Mouse (Mus musculus) liver, embryonic 13.5 days (tissue): ENCODE data around the gene Emp2. TPM values are rescaled to one million over a fixed set of nuclear protein-coding genes. Genes with fewer than 3 reads are reported as not detected.

Experiments
- ATAC-seq: fragments of 200-750 bp; cut with Nextera tagmentation; 2 replicates; pipeline ENCODE4 v1.8.0; 2017; ENCODE audit warnings: low read depth, mild to moderate bottlenecking, moderate number of reproducible peaks, moderate library complexity
- DNase-seq: peaks from one replicate; pipeline ENCODE4 v3.0.0; 2022
- H3K27ac ChIP-seq: fragments of 300-500 bp; sonication (generic); 2 replicates; pipeline ENCODE4 v1.5.1; 2015; ENCODE audit warnings: moderate library complexity, mild to moderate bottlenecking, inconsistent platforms
- H3K27me3 ChIP-seq: fragments of 300-500 bp; sonication (generic); 2 replicates; pipeline ENCODE4 v1.6.1; 2015; ENCODE audit warnings: mild to moderate bottlenecking, inconsistent platforms
- H3K36me3 ChIP-seq: fragments of 300-500 bp; sonication (generic); 2 replicates; pipeline ENCODE4 v1.6.1; 2015; ENCODE audit warnings: mild to moderate bottlenecking, inconsistent platforms
- H3K4me1 ChIP-seq: fragments of 300-500 bp; sonication (generic); replicated peaks from 2 replicates; pipeline ENCODE4 v1.6.1; 2015; ENCODE audit warnings: inconsistent platforms
- H3K4me2 ChIP-seq: fragments of 300-500 bp; sonication (generic); 2 replicates; pipeline ENCODE4 v1.6.1; 2015; ENCODE audit warnings: inconsistent platforms, mild to moderate bottlenecking, moderate library complexity
- H3K4me3 ChIP-seq: fragments of 300-500 bp; sonication (generic); replicated peaks from 2 replicates; pipeline ENCODE4 v1.5.1; 2015; ENCODE audit warnings: mild to moderate bottlenecking, inconsistent platforms
- H3K9ac ChIP-seq: fragments of 300-500 bp; sonication (generic); 2 replicates; pipeline ENCODE4 v1.6.1; 2015; ENCODE audit warnings: mild to moderate bottlenecking, inconsistent platforms
- H3K9me3 ChIP-seq: fragments of 300-500 bp; sonication (generic); replicated peaks from 2 replicates; pipeline ENCODE4 v1.6.1; 2016; ENCODE audit warnings: inconsistent platforms
- WGBS: fragments of 180-500 bp; shearing (Covaris S2); methylation state at CpG from one replicate; pipeline ENCODE4 v1.1.7; 2015; ENCODE audit not compliant: insufficient replicate concordance; 5-methylcytosine and 5-hydroxymethylcytosine counted together
- polyA plus RNA-seq: library from polyadenylated mRNA; unstranded; fragments of >200 nt; fragmentation: Nextera tagmentation; extraction: Ambion mirVana; gene quantifications from 2 replicates; pipeline ENCODE4 v1.2.1, GENCODE M21; 2015

Emp2 gene
- polyA plus RNA-seq, 1 experiment from 2014 or later, result 4.4 TPM

DNA sequence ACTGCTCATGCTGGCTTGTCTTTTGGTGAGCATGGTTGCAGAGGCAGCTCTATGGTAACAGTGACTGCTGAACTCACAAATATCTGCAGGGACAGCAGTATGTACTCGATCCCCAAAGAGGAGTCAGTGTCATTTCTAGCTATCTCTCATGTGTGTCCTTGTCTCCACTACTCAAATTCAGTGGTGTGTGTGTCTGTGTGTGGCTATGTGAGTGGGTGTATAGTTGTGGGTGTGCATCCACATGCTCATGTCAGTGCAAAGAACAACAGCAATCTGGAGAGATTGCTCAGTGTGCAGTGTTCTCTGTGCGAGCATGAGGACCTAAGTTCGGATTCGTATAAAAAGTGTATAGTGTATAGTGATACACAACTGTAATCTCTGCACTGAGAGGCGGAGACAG, 24.8 kb upstream of the Emp2 start:
- ATAC-seq (no peak), DNase-seq (no peak)
- no peak overlapping the region for H3K4me3 ChIP-seq
- H3K27me3 ChIP-seq, result no peaks in the 10 kb centered on the region
- no peaks in the 10 kb centered on the region for H3K36me3 ChIP-seq
- H3K4me1 ChIP-seq, result no peaks in the 10 kb centered on the region
- no peak overlapping the region for H3K9ac ChIP-seq
- H3K9me3 ChIP-seq, result no peaks in the 10 kb centered on the region
- H3K4me2 ChIP-seq, result no peak overlapping the region
- H3K27ac ChIP-seq, result no peak overlapping the region
- WGBS, result 72% methylated on average over 5 of the region's 5 CpGs

DNA sequence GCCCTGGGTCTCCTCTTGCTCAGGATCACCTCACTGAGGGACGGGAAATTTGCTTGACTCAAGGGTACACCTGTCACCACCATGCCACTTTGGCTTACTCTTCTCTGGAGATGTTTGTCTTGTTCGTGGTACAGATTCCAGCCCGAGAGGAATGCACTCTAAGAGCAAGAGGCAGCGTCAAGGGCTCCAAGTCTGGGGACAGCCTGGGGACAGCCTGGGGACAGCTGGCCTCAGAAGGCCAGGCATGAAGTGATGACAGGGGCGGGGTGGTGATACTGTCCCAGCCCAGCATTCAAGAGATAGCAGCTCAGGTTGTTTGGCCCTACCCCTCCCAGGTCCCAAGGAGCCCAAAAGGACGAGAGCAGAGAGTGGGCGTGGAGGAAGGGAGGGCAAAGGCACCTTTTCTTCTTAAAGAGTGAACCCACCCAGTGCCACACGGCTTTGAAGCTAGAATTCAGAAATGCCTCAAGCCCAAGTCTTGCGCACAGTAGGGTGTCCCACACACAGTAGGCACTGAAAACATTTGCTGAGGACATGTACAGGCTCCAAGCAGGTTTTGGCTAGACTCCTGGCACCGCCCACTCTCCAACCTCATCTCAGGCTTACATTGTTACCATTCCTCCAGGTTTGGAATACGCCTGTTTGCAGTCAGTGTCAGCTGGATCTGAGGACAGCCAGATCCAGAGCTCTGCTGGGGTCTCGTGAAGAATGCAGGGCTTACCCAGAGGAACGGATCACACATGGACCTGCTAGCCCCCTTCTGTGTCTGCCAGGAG, 23.8 kb upstream of the Emp2 start:
- ATAC-seq, result no peak
- no peak overlapping the region for H3K4me3 ChIP-seq
- H3K36me3 ChIP-seq, result no peaks in the 10 kb centered on the region
- no peaks in the 10 kb centered on the region for H3K27me3 ChIP-seq
- no peak overlapping the region for H3K4me2 ChIP-seq
- no peaks in the 10 kb centered on the region for H3K4me1 ChIP-seq
- no peak for DNase-seq
- no peaks in the 10 kb centered on the region for H3K9me3 ChIP-seq
- no peak overlapping the region for H3K9ac ChIP-seq
- H3K27ac ChIP-seq, result no peak overlapping the region
- WGBS, result 67% methylated on average over 13 of the region's 13 CpGs

DNA sequence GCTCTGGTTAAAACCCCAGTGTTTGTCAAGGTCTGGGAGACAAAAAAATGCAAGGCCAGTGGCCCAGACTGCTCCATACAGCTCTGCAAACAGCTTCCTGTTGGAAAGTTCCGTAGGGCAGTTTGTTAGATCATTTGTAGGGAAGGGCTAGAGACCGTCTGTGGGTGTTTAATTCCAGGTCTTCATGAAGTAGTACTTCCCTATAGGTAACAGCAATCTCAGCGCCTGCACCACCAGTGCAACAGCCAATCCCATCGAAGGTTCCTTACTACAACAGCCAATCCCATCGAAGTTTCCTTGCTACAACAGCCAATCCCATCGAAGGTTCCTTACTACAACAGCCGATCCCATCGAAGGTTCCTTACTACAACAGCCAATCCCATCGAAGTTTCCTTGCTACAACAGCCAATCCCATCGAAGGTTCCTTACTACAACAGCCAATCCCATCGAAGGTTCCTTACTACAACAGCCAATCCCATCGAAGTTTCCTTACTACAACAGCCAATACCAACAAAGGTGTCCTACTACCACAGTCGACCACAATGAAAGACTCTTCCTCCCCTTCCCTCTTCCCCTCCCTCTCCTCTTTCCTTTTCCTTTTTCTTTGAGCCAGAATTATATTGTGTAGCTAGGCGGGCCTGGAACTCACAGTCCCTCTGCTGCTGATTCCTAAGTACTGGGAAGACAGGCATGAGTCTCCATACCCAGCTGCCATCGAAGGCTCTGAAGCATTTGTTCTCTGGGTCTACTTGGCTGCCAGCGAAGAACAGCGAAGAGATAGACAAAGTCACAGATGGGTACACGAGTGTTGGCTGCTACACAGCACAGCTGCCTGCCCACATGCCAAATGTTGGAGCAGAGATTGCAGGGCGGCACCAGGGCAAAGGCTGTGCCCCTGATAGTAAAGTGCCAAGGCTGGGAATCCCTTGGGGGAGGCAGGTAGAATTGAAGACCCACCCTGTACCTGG, 23.0 kb upstream of the Emp2 start:
- WGBS, result 73% methylated on average over 19 of the region's 19 CpGs
- ATAC-seq (no peak), DNase-seq (no peak)
- no peaks in the 10 kb centered on the region for H3K36me3 ChIP-seq
- H3K4me2 ChIP-seq, result no peak overlapping the region
- H3K9ac ChIP-seq, result no peak overlapping the region
- H3K4me3 ChIP-seq, result no peak overlapping the region
- no peaks in the 10 kb centered on the region for H3K4me1 ChIP-seq
- no peak overlapping the region for H3K27ac ChIP-seq
- H3K9me3 ChIP-seq, result no peaks in the 10 kb centered on the region
- H3K27me3 ChIP-seq, result no peaks in the 10 kb centered on the region

DNA sequence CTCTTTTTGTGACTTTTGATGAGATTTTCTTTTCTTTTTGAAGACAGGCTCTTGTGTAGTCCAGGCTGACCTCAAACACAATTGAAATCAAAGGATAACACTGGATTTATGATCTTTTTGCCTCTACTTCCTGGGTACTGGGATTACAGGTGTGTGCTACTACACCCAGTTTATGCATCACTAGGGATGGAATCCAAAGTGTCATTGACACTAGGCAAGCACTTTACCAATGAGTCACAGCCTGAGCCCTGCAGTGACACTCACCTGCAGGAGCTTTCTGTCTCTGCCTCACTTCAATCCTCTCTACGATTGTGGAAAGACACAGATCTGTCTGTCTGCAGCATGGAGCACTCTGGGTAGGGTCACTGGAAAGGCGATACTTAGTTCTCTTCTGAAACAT, 22.2 kb upstream of the Emp2 start:
- Histone ChIP-seq H3K9me3 (no peaks in the 10 kb centered on the region), H3K27me3 (no peaks in the 10 kb centered on the region), H3K4me2 (no peak overlapping the region), H3K9ac (no peak overlapping the region), H3K36me3 (no peaks in the 10 kb centered on the region), H3K4me3 (no peak overlapping the region), H3K27ac (no peak overlapping the region), H3K4me1 (no peaks in the 10 kb centered on the region)
- WGBS, result 60% methylated on average over 2 of the region's 2 CpGs
- no peak for DNase-seq
- ATAC-seq, result no peak

DNA sequence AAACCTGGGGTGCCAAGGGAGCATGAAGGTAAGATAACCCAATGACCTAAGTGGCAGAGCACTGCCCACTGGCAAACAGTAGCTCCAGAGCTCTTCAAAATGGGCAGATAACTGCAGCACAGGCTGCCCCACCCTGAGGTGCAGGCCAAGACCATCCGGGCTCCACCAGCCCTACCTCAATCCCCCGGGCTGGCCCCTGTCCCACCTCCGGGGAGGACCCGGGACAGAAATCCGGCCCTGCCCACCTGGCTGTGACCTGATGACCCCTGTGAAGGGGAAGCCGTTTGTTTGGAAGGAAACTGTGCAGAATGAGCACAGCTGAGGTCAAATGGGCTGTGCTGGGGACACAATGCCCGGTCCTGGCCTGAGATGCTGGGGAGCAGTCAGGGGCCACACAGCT, 19.0 kb upstream of the Emp2 start:
- ATAC-seq (peak; percentile 27; the same call in 1 of the 2 replicates), DNase-seq (no peak)
- no peak overlapping the region for H3K27ac ChIP-seq
- H3K36me3 ChIP-seq, result no peaks in the 10 kb centered on the region
- no peak overlapping the region for H3K4me2 ChIP-seq
- no peaks in the 10 kb centered on the region for H3K27me3 ChIP-seq
- 46% methylated on average over 7 of the region's 7 CpGs for WGBS
- H3K4me3 ChIP-seq, result no peak overlapping the region
- H3K9me3 ChIP-seq, result no peaks in the 10 kb centered on the region
- no peaks in the 10 kb centered on the region for H3K4me1 ChIP-seq
- H3K9ac ChIP-seq, result no peak overlapping the region

DNA sequence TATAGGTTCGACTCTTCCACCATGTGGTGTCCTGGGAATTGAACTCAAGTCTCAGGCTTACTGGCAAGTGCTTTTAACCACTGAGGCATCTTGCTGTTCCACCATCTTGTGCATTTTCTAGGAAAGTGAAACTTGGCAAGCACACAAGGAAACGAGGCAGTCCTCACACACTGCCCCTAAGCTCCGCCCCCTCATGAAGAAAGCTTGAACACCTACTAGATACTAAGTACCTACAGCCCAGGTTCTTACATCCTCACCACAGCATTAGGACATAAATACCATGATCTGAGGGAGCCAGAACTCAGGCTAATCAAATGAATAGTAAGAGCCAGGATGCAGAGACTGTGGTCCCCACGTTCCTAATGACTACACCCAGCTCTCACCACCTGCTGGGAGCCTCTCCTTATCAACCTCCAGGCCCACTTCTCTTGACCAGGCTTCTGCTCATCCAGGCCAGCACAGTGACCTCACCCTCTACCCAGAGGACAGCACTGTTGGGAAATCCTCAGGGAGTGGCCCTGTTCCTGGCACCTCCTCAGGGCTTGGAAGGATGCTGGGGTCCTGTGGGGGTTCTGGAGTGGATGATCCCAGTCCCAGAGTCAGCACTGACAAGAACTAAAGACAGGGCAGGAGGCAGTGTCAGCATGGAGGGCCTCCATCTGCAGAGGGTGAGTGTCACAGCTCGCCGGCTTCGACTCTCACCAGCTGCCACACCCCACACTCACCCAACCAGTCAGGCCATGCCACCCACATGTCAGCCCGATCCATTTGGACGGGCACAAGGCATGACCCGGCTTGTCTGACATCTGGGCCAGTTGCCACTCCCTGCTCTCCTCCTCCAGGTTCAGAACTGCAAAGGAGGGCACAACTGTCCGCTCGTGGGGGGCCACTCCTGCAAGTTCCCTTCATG, 17.1 kb upstream of the Emp2 start:
- ATAC-seq (no peak), DNase-seq (no peak)
- no peak overlapping the region for H3K27ac ChIP-seq
- H3K36me3 ChIP-seq, result no peaks in the 10 kb centered on the region
- H3K9ac ChIP-seq, result no peak overlapping the region
- 54% methylated on average over 12 of the region's 12 CpGs for WGBS
- H3K4me2 ChIP-seq, result no peak overlapping the region
- no peaks in the 10 kb centered on the region for H3K4me1 ChIP-seq
- H3K4me3 ChIP-seq, result no peak overlapping the region
- H3K27me3 ChIP-seq, result no peaks in the 10 kb centered on the region
- no peaks in the 10 kb centered on the region for H3K9me3 ChIP-seq

DNA sequence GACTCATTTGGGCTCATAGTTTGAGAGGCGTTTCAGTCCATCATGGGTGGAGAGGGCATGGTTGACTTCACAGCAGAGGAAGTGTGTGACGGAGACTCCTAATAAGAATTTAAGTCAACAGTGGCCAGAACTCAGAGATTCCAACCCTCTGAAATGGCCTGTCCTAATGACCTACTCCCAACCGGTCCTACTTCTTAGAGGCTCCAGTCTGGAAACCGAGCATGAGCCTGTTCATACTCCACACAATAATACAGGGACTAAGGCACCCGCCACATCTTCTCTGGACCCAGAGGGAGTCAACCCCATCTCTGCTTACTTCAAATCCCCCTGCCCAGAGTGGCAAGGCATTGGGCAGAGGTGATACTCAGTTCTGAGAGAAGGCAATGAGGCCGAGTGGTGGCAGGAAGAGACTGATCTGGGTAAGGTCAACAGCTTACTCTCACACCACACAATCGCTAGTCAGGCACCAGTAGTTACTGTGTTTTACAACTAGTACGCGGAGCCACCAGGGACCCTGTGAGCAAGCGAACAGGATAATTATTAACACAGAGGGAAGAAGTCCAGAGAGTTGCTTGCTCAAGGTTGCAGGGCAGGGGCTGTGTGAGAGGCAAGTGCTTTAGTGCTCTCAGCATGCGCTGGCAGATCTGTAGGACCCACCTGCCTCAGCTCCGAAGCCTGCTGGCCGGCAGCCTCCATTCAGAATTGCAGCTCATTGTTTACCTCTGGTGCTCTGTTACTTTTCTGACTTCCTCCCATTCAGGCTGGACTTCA, 14.0 kb upstream of the Emp2 start:
- Histone ChIP-seq H3K36me3 (no peaks in the 10 kb centered on the region), H3K4me2 (no peak overlapping the region), H3K4me1 (no peaks in the 10 kb centered on the region), H3K9ac (no peak overlapping the region), H3K27me3 (no peaks in the 10 kb centered on the region), H3K9me3 (no peaks in the 10 kb centered on the region), H3K27ac (peak overlapping the region; percentile 35), H3K4me3 (no peak overlapping the region)
- 51% methylated on average over 13 of the region's 13 CpGs for WGBS
- DNase-seq (no peak), ATAC-seq (peak; percentile 75)

DNA sequence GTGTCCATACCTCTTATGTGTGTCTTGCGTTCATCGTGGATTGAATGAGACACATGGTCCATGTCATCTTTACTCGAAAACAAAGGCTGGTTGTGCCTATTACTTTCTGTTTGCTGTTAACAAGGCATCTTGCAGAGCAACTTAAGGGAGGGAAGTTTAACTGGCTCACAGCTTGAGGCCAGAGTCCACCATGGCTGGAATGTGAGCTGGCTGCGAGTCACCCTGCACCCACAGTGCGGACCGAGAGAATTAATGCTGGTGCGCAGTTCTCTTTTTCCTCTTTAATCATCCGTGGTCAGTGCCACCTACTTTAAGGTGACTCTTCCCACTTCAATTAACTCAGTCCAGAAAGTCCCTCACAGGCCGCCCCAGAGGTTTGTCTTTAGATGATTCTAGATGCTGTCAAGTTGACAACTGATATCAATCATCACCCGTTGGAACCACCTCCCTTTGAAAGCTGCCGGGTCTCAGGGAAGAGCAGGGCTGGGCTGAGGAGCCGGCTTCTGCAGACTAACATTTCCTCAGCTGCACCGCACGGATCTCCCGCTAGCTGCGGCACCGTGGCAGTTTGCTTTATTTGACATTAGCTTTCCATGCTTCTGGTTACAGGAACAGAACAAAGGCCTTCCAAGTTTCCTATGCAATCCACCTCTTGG, 6.3 kb upstream of the Emp2 start:
- Histone ChIP-seq H3K27me3 (no peaks in the 10 kb centered on the region), H3K4me3 (no peak overlapping the region), H3K27ac (no peak overlapping the region), H3K9me3 (no peaks in the 10 kb centered on the region), H3K36me3 (no peaks in the 10 kb centered on the region), H3K4me2 (no peak overlapping the region), H3K9ac (no peak overlapping the region), H3K4me1 (no peaks in the 10 kb centered on the region; the same call in none of the 2 replicates)
- DNase-seq, result no peak
- WGBS, result 52% methylated on average over 17 of the region's 17 CpGs
- ATAC-seq, result no peak

DNA sequence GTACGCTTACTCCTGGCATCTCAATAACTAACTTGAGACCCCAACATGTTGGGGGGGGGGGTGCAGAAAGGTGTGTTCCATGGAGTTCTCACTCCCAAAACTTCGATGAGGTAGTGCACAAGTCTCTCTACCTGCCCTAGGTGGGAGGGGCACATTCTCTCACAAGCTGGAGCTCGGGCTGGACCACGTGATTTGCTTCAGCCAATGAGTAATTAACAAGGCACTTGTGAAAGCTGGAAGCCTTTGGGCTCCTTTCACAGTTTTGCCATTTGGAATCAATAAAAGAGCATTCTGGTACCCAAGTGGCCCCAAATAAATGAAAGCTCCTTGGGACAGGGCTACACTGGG, 3.4 kb upstream of the Emp2 start:
- ATAC-seq (no peak), DNase-seq (no peak)
- Histone ChIP-seq H3K4me2 (no peak overlapping the region), H3K27me3 (peaks cover 21% of the 10 kb centered on the region), H3K4me3 (no peak overlapping the region), H3K4me1 (peaks cover 2% of the 10 kb centered on the region), H3K27ac (no peak overlapping the region), H3K36me3 (no peaks in the 10 kb centered on the region), H3K9ac (no peak overlapping the region), H3K9me3 (no peaks in the 10 kb centered on the region)
- 40% methylated on average over 4 of the region's 4 CpGs for WGBS

DNA sequence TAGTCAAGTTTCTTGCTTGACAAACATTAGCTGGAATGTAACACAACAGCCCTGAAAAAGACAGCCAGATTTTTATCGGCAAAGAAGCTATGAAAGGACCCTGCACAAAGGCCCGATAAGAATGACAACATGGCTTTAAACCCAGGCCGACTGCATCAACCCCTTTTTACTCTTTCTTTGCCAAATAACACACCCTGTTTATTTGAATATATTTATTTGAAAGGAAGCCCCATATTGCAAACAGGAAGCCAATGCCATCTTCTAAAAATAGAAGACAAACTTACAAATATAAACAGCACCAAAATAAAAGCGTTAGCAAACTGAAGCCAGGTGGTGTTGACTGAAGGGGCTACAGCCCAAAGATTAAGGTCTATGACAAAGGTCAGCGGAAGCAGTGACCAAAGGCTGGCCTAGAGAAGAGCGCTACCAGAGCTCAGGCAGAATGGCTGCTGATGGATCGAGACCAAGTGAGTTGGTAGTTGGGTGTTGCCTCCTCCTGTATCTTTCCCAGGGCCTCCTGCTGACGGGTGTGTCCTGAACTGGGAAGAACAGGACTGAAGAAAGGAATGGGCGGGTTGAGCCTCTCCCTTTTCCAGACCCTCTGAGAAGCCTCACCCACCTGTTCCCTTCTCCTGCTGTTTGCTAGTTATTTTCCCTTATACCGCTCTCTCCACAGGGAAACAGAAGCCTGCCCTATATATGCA, 2.9 kb upstream of the Emp2 start:
- H3K36me3 ChIP-seq, result no peaks in the 10 kb centered on the region
- peaks cover 24% of the 10 kb centered on the region for H3K27me3 ChIP-seq
- no peak overlapping the region for H3K9ac ChIP-seq
- ATAC-seq (no peak), DNase-seq (no peak)
- H3K4me2 ChIP-seq, result no peak overlapping the region
- no peaks in the 10 kb centered on the region for H3K9me3 ChIP-seq
- peaks cover 2% of the 10 kb centered on the region for H3K4me1 ChIP-seq
- WGBS, result 63% methylated on average over 10 of the region's 10 CpGs
- H3K4me3 ChIP-seq, result no peak overlapping the region
- no peak overlapping the region; the same call in 1 of the 2 replicates for H3K27ac ChIP-seq
